Mouse (Mus musculus) neural tube, embryonic 10.5 days (tissue): Measurements from ENCODE around the gene Ttc5.
A peak's percentile ranks its signal among the peaks of the same experiment; 100 is the strongest.
"Not testable (repeated sequence)": the region's sequence is repeated elsewhere in the genome, so short reads cannot be mapped to it uniquely, and the experiment has no call there.

Experiments used
- DNase-seq: peaks from one replicate; pipeline ENCODE4 v3.0.0-alpha.2; 2017; ENCODE audit warnings: low spot score; ENCODE audit errors: extremely low spot score

The Ttc5 gene

GRCm38 (mm10) chr14:50785251-50785637 is at the start of gene Ttc5:
Ttc5 (minus strand) TSS chr14:50785519.
- peak; percentile 98 for DNase-seq

GRCm38 (mm10) chr14:50834435-50834834 is 49.1 kb upstream of the Ttc5 start:
- no peak for DNase-seq

GRCm38 (mm10) chr14:50833964-50834363 is 48.6 kb upstream of the Ttc5 start:
- DNase-seq: no peak

- DNase-seq: no peak
Measured at GRCm38 (mm10) chr14:50829878-50830277, 44.6 kb upstream of the Ttc5 start.

- DNase-seq: no peak
Measured at GRCm38 (mm10) chr14:50826579-50826978, 41.3 kb upstream of the Ttc5 start.

GRCm38 (mm10) chr14:50824219-50824618 is 38.9 kb upstream of the Ttc5 start:
- no peak for DNase-seq

- DNase-seq: no peak
Measured at GRCm38 (mm10) chr14:50823240-50823639, 37.9 kb upstream of the Ttc5 start.

GRCm38 (mm10) chr14:50813060-50813459 is 27.7 kb upstream of the Ttc5 start:
- no peak for DNase-seq

GRCm38 (mm10) chr14:50807487-50808072 is 22.3 kb upstream of the Ttc5 start, which contains the start of the genes Ccnb1ip1 and Parp2:
Ccnb1ip1 (minus strand) TSS chr14:50807732.
Parp2 (plus strand) TSS chr14:50807841.
- DNase-seq: peak; percentile 96

GRCm38 (mm10) chr14:50806469-50806868 is 21.1 kb upstream of the Ttc5 start:
- not testable (repeated sequence) for DNase-seq

- no peak for DNase-seq
Measured at GRCm38 (mm10) chr14:50804683-50805082, 19.4 kb upstream of the Ttc5 start.

- no peak for DNase-seq
Measured at GRCm38 (mm10) chr14:50802843-50803562, 17.7 kb upstream of the Ttc5 start.

- DNase-seq: no peak
Measured at GRCm38 (mm10) chr14:50802441-50802840, 17.1 kb upstream of the Ttc5 start.

- DNase-seq: no peak
Measured at GRCm38 (mm10) chr14:50799502-50800259, 14.4 kb upstream of the Ttc5 start.

- no peak for DNase-seq
Measured at GRCm38 (mm10) chr14:50798512-50798911, 13.2 kb upstream of the Ttc5 start.

GRCm38 (mm10) chr14:50796464-50796863 is 11.1 kb upstream of the Ttc5 start:
- no peak for DNase-seq

GRCm38 (mm10) chr14:50795965-50796364 is 10.6 kb upstream of the Ttc5 start:
- DNase-seq: no peak

GRCm38 (mm10) chr14:50795261-50795935 is 10.1 kb upstream of the Ttc5 start:
- no peak for DNase-seq

- DNase-seq: no peak
Measured at GRCm38 (mm10) chr14:50788157-50788556, 2.8 kb upstream of the Ttc5 start.

- no peak for DNase-seq
Measured at GRCm38 (mm10) chr14:50784391-50785250, 698 bp downstream of the Ttc5 start.

- no peak for DNase-seq
Measured at GRCm38 (mm10) chr14:50782166-50782565, 3.2 kb downstream of the Ttc5 start.
